Mouse (Mus musculus) forebrain, embryonic 15.5 days (tissue): ENCODE measurements around the gene Mss51. TPM values are rescaled to one million over a fixed set of nuclear protein-coding genes. Genes with fewer than 3 reads are reported as not detected.

Experiments used
- ATAC-seq: fragments of 200-750 bp; cut with Nextera tagmentation; replicated peaks from 2 replicates; pipeline ENCODE4 v1.8.0; 2017; ENCODE audit warnings: mild to moderate bottlenecking, moderate TSS enrichment, moderate library complexity
- H3K27ac ChIP-seq: fragments of 300-500 bp; sonication (generic); replicated peaks from 2 replicates; pipeline ENCODE4 v1.5.1; 2015; ENCODE audit warnings: mild to moderate bottlenecking, inconsistent platforms
- H3K27me3 ChIP-seq: fragments of 300-500 bp; sonication (generic); 2 replicates; pipeline ENCODE4 v1.6.1; 2015; ENCODE audit warnings: inconsistent platforms
- H3K36me3 ChIP-seq: fragments of 300-500 bp; sonication (generic); 2 replicates; pipeline ENCODE4 v1.6.1; 2015; ENCODE audit warnings: mild to moderate bottlenecking, inconsistent platforms
- H3K4me1 ChIP-seq: fragments of 300-500 bp; sonication (generic); 2 replicates; pipeline ENCODE4 v1.6.1; 2015; ENCODE audit warnings: inconsistent platforms
- H3K4me2 ChIP-seq: fragments of 300-500 bp; sonication (generic); replicated peaks from 2 replicates; pipeline ENCODE4 v1.6.1; 2015; ENCODE audit warnings: mild to moderate bottlenecking, inconsistent platforms
- H3K4me3 ChIP-seq: fragments of 300-500 bp; sonication (generic); 2 replicates; pipeline ENCODE4 v1.5.1; 2015; ENCODE audit warnings: mild to moderate bottlenecking, inconsistent platforms
- H3K9ac ChIP-seq: fragments of 300-500 bp; sonication (generic); replicated peaks from 2 replicates; pipeline ENCODE4 v1.6.1; 2015; ENCODE audit warnings: mild to moderate bottlenecking, inconsistent platforms
- H3K9me3 ChIP-seq: fragments of 300-500 bp; sonication (generic); 2 replicates; pipeline ENCODE4 v1.6.1; 2016; ENCODE audit warnings: inconsistent platforms
- WGBS: fragments of 180-500 bp; shearing (Covaris S2); methylation state at CpG from one replicate; pipeline ENCODE4 v1.1.7; 2015; ENCODE audit warnings: mixed read lengths; 5-methylcytosine and 5-hydroxymethylcytosine counted together
- polyA plus RNA-seq: library from polyadenylated mRNA; unstranded; fragments of >200 nt; fragmentation: Nextera tagmentation; extraction: Ambion mirVana; gene quantifications from 2 replicates; pipeline ENCODE4 v1.2.1, GENCODE M21; 2015

Mss51 gene
- polyA plus RNA-seq, result 0.62 and 0.84 TPM in 2 replicates

GRCm38 (mm10) chr14:20496603-20497002 lies at the start of gene Mss51:
Gene Mss51 (minus strand): TSS chr14:20496901.
- no peaks in the 10 kb centered on the region for H3K9me3 ChIP-seq
- 47% methylated on average over 2 of the region's 2 CpGs for WGBS
- no peaks in the 10 kb centered on the region for H3K4me1 ChIP-seq
- no peak within 1 kb of the TSS for H3K4me3 ChIP-seq
- H3K4me2 ChIP-seq, result no peak within 1 kb of the TSS
- no peak within 1 kb of the TSS for H3K27ac ChIP-seq
- ATAC-seq, result no peak
- peaks cover 44% of the 10 kb centered on the region for H3K36me3 ChIP-seq
- no peak within 1 kb of the TSS for H3K9ac ChIP-seq
- H3K27me3 ChIP-seq, result no peaks in the 10 kb centered on the region

- Histone ChIP-seq H3K4me1 (peaks cover 30% of the 10 kb centered on the region), H3K4me3 (peak within 1 kb of the TSS; percentile 98), H3K27ac (peak within 1 kb of the TSS; percentile 94), H3K9me3 (no peaks in the 10 kb centered on the region), H3K4me2 (peak within 1 kb of the TSS; percentile 55), H3K27me3 (no peaks in the 10 kb centered on the region), H3K36me3 (peaks cover 21% of the 10 kb centered on the region), H3K9ac (peak within 1 kb of the TSS; percentile 97)
- under 1% methylated on average over 26 of the region's 29 CpGs for WGBS
- ATAC-seq, result peak; percentile 95
Observed at GRCm38 (mm10) chr14:20546415-20546814, 49.7 kb upstream of the Mss51 start, which contains the start of gene Ppp3cb. Gene Ppp3cb (minus strand): TSS chr14:20546573.

- H3K9ac ChIP-seq, result peak overlapping the region; percentile 97
- WGBS, result under 1% methylated on average over 53 of the region's 67 CpGs
- H3K27ac ChIP-seq, result peak overlapping the region; percentile 94
- ATAC-seq, result peak; percentile 97
- H3K4me1 ChIP-seq, result peaks cover 30% of the 10 kb centered on the region
- H3K4me2 ChIP-seq, result peak overlapping the region; percentile 55
- H3K4me3 ChIP-seq, result peak overlapping the region; percentile 98
- H3K27me3 ChIP-seq, result no peaks in the 10 kb centered on the region
- H3K9me3 ChIP-seq, result no peaks in the 10 kb centered on the region
- H3K36me3 ChIP-seq, result peaks cover 18% of the 10 kb centered on the region
Observed at GRCm38 (mm10) chr14:20545529-20546331, 49.0 kb upstream of the Mss51 start.

GRCm38 (mm10) chr14:20544467-20545411 lies 48.0 kb upstream of the Mss51 start:
- peaks cover 30% of the 10 kb centered on the region for H3K4me1 ChIP-seq
- H3K4me3 ChIP-seq, result peak overlapping the region; percentile 98
- no peak overlapping the region for H3K27ac ChIP-seq
- no peak for ATAC-seq
- peaks cover 13% of the 10 kb centered on the region for H3K36me3 ChIP-seq
- no peaks in the 10 kb centered on the region for H3K9me3 ChIP-seq
- H3K9ac ChIP-seq, result peak overlapping the region; percentile 34
- WGBS, result 72% methylated on average over 7 of the region's 7 CpGs
- H3K27me3 ChIP-seq, result no peaks in the 10 kb centered on the region
- peak overlapping the region; percentile 55 for H3K4me2 ChIP-seq

GRCm38 (mm10) chr14:20529643-20530042 lies 32.9 kb upstream of the Mss51 start:
- Histone ChIP-seq H3K9me3 (no peaks in the 10 kb centered on the region), H3K27ac (no peak overlapping the region), H3K4me3 (no peak overlapping the region), H3K27me3 (no peaks in the 10 kb centered on the region), H3K9ac (no peak overlapping the region), H3K4me1 (no peaks in the 10 kb centered on the region), H3K36me3 (peaks cover 2% of the 10 kb centered on the region; the same call in 1 of the 2 replicates), H3K4me2 (no peak overlapping the region)
- 94% methylated on average over 4 of the region's 4 CpGs for WGBS
- ATAC-seq, result no peak

- WGBS, result 99% methylated on average over 2 of the region's 2 CpGs
- Histone ChIP-seq H3K4me1 (no peaks in the 10 kb centered on the region), H3K36me3 (peaks cover 42% of the 10 kb centered on the region), H3K9ac (no peak overlapping the region), H3K27ac (no peak overlapping the region), H3K9me3 (no peaks in the 10 kb centered on the region), H3K27me3 (no peaks in the 10 kb centered on the region), H3K4me3 (no peak overlapping the region), H3K4me2 (no peak overlapping the region)
- no peak for ATAC-seq
Observed at GRCm38 (mm10) chr14:20520179-20520578, 23.5 kb upstream of the Mss51 start.

GRCm38 (mm10) chr14:20508424-20508823 lies 11.7 kb upstream of the Mss51 start:
- 0 out of 2 replicates have a peak, but pooled peaks cover 3% of the 10 kb centered on the region for H3K4me1 ChIP-seq
- no peak overlapping the region for H3K9ac ChIP-seq
- 71% methylated on average over 2 of the region's 2 CpGs for WGBS
- H3K36me3 ChIP-seq, result peaks cover 25% of the 10 kb centered on the region
- no peaks in the 10 kb centered on the region for H3K27me3 ChIP-seq
- no peak overlapping the region for H3K4me3 ChIP-seq
- H3K9me3 ChIP-seq, result no peaks in the 10 kb centered on the region
- no peak for ATAC-seq
- H3K27ac ChIP-seq, result no peak overlapping the region
- no peak overlapping the region for H3K4me2 ChIP-seq

GRCm38 (mm10) chr14:20502966-20503365 lies 6.3 kb upstream of the Mss51 start:
- no peak overlapping the region for H3K9ac ChIP-seq
- H3K4me3 ChIP-seq, result no peak overlapping the region
- WGBS, result 96% methylated on average over 10 of the region's 10 CpGs
- H3K9me3 ChIP-seq, result no peaks in the 10 kb centered on the region
- H3K36me3 ChIP-seq, result peaks cover 27% of the 10 kb centered on the region
- H3K4me1 ChIP-seq, result 0 out of 2 replicates have a peak, but pooled peaks cover 3% of the 10 kb centered on the region
- no peaks in the 10 kb centered on the region for H3K27me3 ChIP-seq
- H3K27ac ChIP-seq, result no peak overlapping the region
- no peak for ATAC-seq
- H3K4me2 ChIP-seq, result no peak overlapping the region

- Histone ChIP-seq H3K9ac (no peak overlapping the region), H3K4me2 (no peak overlapping the region), H3K4me3 (no peak overlapping the region), H3K9me3 (no peaks in the 10 kb centered on the region), H3K4me1 (no peaks in the 10 kb centered on the region), H3K27ac (no peak overlapping the region), H3K36me3 (peaks cover 34% of the 10 kb centered on the region), H3K27me3 (no peaks in the 10 kb centered on the region)
- WGBS, result 88% methylated on average over 3 of the region's 3 CpGs
- 0 out of 2 replicates have a peak, but pooled peaks have one; percentile 13 for ATAC-seq
Observed at GRCm38 (mm10) chr14:20499982-20500381, 3.3 kb upstream of the Mss51 start.

- no peak overlapping the region for H3K4me3 ChIP-seq
- H3K9ac ChIP-seq, result no peak overlapping the region
- H3K4me2 ChIP-seq, result no peak overlapping the region
- no peak overlapping the region for H3K27ac ChIP-seq
- ATAC-seq, result no peak
- no peaks in the 10 kb centered on the region for H3K9me3 ChIP-seq
- 96% methylated on average over 5 of the region's 5 CpGs for WGBS
- no peaks in the 10 kb centered on the region for H3K27me3 ChIP-seq
- H3K4me1 ChIP-seq, result no peaks in the 10 kb centered on the region
- peaks cover 22% of the 10 kb centered on the region for H3K36me3 ChIP-seq
Observed at GRCm38 (mm10) chr14:20486031-20486430, 10.7 kb downstream of the Mss51 start.

GRCm38 (mm10) chr14:20482051-20482751 lies 14.5 kb downstream of the Mss51 start:
- H3K9me3 ChIP-seq, result no peaks in the 10 kb centered on the region
- H3K27ac ChIP-seq, result no peak overlapping the region
- H3K4me1 ChIP-seq, result peaks cover 10% of the 10 kb centered on the region
- no peak overlapping the region for H3K4me3 ChIP-seq
- ATAC-seq, result no peak
- peaks cover 14% of the 10 kb centered on the region for H3K36me3 ChIP-seq
- no peaks in the 10 kb centered on the region for H3K27me3 ChIP-seq
- no peak overlapping the region for H3K4me2 ChIP-seq
- WGBS, result 91% methylated on average over 7 of the region's 7 CpGs
- no peak overlapping the region for H3K9ac ChIP-seq
